Mouse (Mus musculus) neural tube, embryonic 10.5 days (tissue): ENCODE results near the gene Gm14226.
A peak's percentile ranks its signal among the peaks of the same experiment; 100 is the strongest.
"Not testable (repeated sequence)": the region's sequence is repeated elsewhere in the genome, so short reads cannot be mapped to it uniquely, and the experiment has no call there.

Experiments used
- DNase-seq: peaks from one replicate; pipeline ENCODE4 v3.0.0-alpha.2; 2017; ENCODE audit warnings: low spot score; ENCODE audit errors: extremely low spot score

The Gm14226 gene

DNA sequence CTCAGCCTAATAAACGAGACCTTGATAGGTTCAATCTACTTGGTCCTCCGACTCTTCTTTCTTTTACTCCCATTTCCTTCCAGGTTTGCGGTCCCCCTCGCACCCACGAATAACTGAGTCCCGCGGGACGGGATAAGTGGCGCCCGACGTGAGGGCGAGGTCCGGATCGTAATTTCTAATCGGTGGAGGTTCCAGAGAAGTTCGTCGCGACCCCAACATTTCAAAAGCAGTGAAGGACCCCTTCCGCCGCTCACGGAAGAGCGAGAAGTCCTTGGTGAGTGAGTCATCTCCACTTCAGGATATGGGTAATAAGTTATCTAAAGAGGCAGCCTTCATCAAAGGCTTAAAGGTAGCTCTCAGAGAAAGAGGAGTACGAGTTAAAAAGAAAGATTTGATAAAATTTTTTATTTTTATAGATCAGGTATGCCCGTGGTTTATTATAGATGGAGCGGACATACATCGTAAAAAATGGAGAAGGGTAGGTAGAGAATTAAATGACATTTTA, at the start of gene Gm14226:
Gene Gm14226, plus strand, starts transcription at position 16 of the 505 bp plus-strand sequence.
- peak; percentile 25 for DNase-seq

DNA sequence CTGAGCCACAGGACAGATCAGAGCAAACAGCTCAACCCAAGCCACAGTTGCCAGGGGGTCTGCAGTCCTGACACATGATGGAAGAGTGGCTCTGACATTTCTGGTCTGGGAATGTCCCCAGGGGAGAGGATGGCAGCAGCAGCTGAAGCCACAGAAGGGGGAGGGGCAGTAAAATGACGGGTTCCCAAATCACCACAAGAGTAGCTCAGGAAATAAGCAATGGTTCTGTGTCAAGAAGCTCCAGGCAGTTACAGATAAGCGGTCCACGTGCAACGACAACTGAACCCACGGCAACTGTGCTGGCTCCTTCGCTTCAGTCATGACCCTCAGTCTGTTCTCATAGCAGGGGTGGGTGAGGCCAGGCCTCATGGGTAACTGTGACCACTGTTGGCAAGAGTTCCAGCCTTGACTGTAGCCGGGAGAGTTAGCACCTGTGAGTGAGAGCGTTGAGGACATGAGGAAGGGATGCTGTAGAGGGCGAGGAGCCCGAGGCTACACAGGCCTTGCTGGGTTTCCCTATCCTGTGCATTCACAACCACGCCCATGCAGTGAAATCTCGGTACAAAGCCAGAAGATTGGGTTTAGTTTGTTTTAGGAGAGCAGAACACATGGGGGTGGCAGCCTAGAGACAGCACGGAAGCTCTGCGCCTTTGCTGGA, 48.2 kb upstream of the Gm14226 start:
- not testable (repeated sequence) for DNase-seq

- DNase-seq = no peak
These were observed 46.0 kb upstream of the Gm14226 start for GRCm38 (mm10) chr2:154971919-154972692.

GRCm38 (mm10) chr2:154972981-154973380, 45.1 kb upstream of the Gm14226 start:
- no peak for DNase-seq

DNA sequence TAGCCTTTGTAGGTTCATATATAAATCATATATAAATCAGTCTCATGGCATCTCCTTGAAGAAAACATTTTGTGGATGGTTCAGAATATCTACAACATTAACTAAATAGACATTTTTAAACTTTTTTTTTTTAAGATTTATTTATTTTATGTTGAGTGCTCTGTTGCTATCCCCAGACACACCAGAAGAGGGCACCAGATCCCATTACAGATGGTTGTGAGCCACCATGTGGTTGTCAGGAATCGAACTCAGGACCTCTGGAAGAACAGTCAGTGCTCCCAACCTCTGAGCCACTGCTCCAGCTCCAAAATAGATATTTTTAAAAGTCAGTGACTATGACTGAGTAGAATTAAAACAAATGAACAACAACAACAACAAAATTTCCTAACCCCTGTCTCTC, 31.5 kb upstream of the Gm14226 start:
- DNase-seq = no peak

GRCm38 (mm10) chr2:154991411-154991810, 26.7 kb upstream of the Gm14226 start:
- no peak for DNase-seq

DNA sequence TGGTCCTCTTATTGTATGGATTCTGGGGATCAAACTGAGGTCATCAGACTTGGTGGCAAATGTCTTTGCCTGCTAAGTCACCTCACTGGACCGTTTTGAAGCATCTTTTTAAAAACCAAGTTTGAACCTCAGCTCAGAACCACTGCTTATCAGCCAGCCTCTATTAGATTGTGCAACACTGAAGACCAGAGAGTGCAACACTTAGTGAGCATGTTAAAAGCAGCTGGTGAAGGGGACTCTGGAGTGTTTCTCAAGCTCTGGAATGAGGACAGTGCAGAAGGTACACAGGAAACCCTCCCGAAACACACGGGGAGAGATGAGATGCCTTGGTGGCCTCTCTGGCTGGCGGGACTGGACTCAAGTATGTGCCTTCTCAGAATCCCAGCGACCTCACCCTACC, 26.0 kb upstream of the Gm14226 start:
- DNase-seq = no peak

- no peak for DNase-seq
These were observed 12.6 kb upstream of the Gm14226 start for GRCm38 (mm10) chr2:155005491-155005890.

DNA sequence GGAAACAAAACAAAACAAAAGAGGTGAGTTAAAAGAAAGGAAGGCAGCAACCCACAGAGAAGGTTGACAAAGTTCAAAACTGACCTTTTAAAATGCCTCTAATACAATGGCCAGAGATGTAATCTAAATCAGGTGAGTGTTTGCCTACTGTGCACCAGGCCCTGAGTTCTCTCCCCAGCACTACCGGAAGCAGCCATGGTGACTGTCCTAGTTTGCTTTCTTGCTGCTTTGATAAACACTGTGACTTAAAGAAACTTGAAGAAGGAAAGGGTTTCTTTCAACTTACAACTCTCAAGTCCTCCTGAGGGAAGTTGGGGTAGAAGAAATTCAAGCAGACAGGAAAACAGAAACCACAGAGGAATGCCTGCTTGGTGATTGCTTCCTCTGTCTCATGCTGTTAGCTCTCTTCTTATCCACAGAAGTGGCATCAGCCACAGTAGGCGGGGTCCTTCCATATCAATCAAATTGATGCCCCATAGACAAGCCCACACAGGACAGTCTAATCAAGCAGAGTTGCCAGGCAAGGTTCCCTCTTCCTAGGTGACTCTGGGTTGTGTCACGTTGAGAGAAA, 6.9 kb upstream of the Gm14226 start:
- no peak for DNase-seq

DNA sequence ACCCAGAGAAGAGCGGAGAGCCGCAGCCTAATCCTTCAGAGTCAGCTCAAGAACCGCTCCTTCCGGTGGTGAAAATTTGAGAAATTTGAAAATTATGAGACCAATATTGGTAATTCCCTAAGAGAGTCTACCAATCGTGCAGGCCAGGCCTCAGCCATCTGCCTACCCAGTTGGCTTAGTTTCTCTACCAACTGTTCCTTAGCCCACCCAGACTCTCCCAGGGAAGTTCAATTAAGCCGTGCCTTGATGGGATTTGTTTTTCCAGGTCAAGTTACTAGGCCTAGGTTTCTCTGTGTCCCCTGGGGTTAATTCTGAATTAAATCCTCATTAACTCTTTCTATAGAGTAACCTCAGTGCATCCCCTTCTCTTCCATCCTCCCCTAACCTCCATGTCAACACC, 5.1 kb upstream of the Gm14226 start:
- no peak for DNase-seq

- DNase-seq = not testable (repeated sequence)
These were observed 1.3 kb upstream of the Gm14226 start for GRCm38 (mm10) chr2:155016751-155017150.

- peak; percentile 81 for DNase-seq
These were observed 936 bp downstream of the Gm14226 start for GRCm38 (mm10) chr2:155018762-155019641.

DNA sequence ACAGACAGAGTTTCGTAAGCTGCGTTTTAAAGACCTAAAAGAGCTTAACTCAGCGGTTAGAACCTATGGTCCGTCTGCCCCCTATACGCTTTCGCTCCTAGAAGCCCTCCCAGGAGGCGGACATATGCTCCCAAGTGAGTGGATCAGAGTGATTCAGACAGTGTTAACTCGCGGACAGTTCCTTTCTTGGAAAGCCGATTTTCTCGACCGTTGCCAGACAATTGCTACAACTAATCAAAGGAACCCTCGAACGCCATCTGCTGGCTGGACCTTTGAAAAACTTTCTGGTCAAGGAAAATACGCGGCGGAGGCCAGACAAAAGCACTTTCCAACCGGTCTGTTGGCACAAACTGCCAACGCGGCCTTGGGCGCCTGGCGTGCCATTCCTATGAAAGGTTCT, 1.6 kb downstream of the Gm14226 start:
- DNase-seq = peak; percentile 94

DNA sequence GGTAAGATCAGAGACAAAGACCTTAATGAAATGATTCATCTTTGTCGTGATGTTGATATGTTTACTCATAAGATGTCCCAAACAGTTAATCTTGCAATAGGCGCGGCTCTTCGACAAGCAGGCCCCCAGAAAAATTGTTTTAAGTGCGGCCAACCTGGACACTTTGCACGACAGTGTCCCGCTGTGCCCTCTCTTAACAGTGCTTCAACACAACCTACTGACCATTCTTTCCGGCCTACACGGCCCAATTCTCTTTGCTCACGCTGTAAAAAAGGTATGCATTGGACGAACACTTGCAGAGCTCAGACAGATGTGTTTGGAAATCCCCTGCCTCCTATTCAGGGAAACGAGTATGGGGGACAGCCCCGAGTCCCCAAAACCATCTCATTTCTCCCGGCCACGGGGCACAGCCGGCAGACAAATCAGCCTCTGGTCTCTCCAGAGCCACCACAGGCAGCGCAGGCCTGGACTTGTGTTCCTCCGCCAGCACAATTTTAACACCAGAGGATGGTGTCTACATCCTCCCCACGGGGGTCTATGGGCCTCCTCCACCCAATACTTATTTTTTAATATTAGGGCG, 2.3 kb downstream of the Gm14226 start:
- DNase-seq = peak; percentile 44

- no peak for DNase-seq
These were observed 12.8 kb downstream of the Gm14226 start for GRCm38 (mm10) chr2:155030831-155031230.

GRCm38 (mm10) chr2:155032938-155033710, 15.1 kb downstream of the Gm14226 start:
- DNase-seq = no peak

DNA sequence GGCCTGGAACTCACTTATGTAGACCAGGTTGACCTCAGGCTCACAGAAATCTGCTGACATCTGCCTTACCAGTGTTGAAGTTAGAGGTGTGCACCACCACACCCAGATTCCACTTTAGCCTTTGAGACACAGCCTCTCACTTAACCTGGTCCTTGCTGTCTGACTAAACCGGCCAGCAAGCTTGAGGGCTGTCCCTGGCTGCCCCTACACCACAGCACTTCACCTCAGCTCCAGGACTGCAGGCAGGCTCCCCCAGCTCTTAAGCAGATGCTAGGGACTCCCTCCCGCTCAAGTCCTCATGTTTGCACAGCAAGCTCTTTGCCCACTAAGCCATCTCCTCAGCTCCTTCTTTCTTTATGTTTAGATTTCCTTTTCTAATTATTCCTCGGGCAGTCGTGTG, 21.9 kb downstream of the Gm14226 start:
- no peak for DNase-seq

- DNase-seq = no peak
These were observed 26.5 kb downstream of the Gm14226 start for GRCm38 (mm10) chr2:155044542-155044941.

DNA sequence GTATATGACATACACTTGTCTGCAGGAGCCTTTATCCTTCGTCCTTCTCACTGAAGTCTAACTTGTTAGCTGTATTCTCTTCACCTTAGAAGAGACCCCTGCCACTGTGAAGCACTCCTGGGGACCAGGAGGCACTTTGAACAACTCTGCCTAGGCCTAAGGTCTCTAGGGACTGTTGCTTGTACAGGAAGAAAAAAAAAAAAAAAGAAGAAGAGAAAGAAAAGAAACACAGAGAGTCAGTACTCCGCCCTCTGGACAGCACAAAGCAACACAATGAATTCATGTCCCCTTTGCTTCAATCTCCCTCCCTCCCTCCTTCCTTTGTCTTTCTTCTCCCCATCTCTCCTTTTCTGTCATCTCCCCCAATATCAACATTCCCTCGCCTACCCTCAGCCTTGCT, 27.0 kb downstream of the Gm14226 start:
- no peak for DNase-seq

- DNase-seq = no peak
These were observed 28.7 kb downstream of the Gm14226 start for GRCm38 (mm10) chr2:155046803-155047202.
